Mouse (Mus musculus): Measurements from ENCODE around the gene Nfil3.

- TF ChIP-seq GATA1 (IDR thresholded peaks at IDR 0.05; ENCODE audit: low read length), result no peak
- TF ChIP-seq TAL1 (IDR thresholded peaks at IDR 0.05; ENCODE audit: low read length), result no peak
These were observed 1.4 kb downstream of the Nfil3 start for GRCm38 (mm10) chr13:52979331-52980051.

Measured in erythroblast, embryonic 14.5 days (primary cell).